Mouse (Mus musculus) erythroblast, embryonic 14.5 days (primary cell): Measurements from ENCODE around the gene Mymk.

Experiments used
- GATA1 ChIP-seq: IDR thresholded peaks from 2 replicates; pipeline ENCODE4 v1.6.1; 2012; ENCODE audit warnings: low read length, inconsistent platforms, mixed read lengths
- TAL1 ChIP-seq: IDR thresholded peaks from 3 replicates; pipeline ENCODE4 v1.6.1; 2012; ENCODE audit warnings: low read length, inconsistent platforms, mixed read lengths

GRCm38 (mm10) chr2:27026857-27027617, 44.9 kb downstream of the Mymk start:
- TF ChIP-seq TAL1 (no peak), GATA1 (no peak)
